In the genomic region with DNA sequence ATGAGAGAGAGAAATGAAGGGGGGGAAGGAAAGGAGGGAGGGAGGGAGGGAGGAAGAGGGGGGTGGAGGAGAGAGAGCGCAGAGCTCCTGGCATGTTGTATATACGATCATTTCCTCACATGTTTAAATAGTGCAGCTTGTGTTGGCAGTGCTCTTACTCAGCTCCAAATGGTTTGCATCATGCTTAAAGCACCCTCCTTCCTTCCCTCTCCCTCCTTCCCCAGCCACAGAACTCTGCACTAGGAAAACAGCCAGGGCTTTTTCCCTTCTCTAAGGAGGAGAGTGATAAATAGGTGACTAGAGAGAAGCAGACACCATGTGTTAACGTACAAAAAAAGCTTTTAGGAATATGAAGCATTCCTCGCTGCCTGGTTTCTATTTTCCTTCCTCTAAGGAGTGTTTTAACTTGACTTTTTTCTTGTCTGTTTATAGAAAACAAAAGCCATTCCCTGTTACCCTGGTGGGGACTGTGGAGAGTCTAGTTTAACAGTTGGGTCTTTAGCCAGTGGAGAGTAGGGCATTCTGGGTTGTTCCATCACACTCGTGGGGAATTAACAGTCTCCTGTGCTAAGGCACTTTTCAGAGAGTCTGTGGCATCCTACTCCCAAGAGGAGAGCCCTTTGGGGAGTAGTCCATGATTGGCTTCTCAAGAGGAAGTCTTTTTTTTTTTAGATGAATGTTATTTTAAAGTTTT, we compare ENCODE assay signal across 8 mouse cellular contexts.
DNase-seq lines count a peak whose midpoint lies in the region; ATAC-seq and TF ChIP-seq lines count a peak whose summit lies in the region.

No protein-coding gene starts in this region.

- no peak for DNase-seq in spleen, adult 2 months (ENCODE audit: low read depth in 1 of 2, low spot score in 2 of 2)
- DNase-seq in spleen, postnatal 10 days (ENCODE audit: low spot score in 2 of 2): no peak
- peak; percentile 63 for DNase-seq in telencephalon, adult 2 months (ENCODE audit: low read depth, low spot score)
- no peak for DNase-seq in testis, postnatal 10 days (ENCODE audit: low spot score)
- DNase-seq in B cell, adult 2 months: no peak

- no peak for TF ChIP-seq POLR2A in spleen, adult 2 months (IDR thresholded peaks at IDR 0.05; ENCODE audit: low read depth, low read length)

- H3K4me1 ChIP-seq in forebrain, embryonic 15.5 days: peaks cover 17% of the 10 kb centered on the region
- H3K4me1 ChIP-seq in forebrain, embryonic 12.5 days: no peaks in the 10 kb centered on the region
- no peaks in the 10 kb centered on the region for H3K4me1 ChIP-seq in spleen, adult 2 months (ENCODE audit: control insufficient read depth, insufficient read depth, insufficient read length)
- H3K4me1 ChIP-seq in limb, embryonic 13.5 days: peaks cover 56% of the 10 kb centered on the region

- H3K27ac ChIP-seq in forebrain, embryonic 15.5 days (replicated peaks): peak overlapping the region; percentile 63
- H3K27ac ChIP-seq in forebrain, embryonic 12.5 days: no peak overlapping the region
- peak overlapping the region; percentile 14 for H3K27ac ChIP-seq in spleen, adult 2 months (ENCODE audit: insufficient read depth, low read length)
- peak overlapping the region; percentile 91; the same call in 1 of the 2 replicates for H3K27ac ChIP-seq in limb, embryonic 13.5 days

- no peak overlapping the region for H3K9ac ChIP-seq in forebrain, embryonic 15.5 days (replicated peaks)
- no peak overlapping the region for H3K9ac ChIP-seq in forebrain, embryonic 12.5 days
- H3K9ac ChIP-seq in limb, embryonic 13.5 days: no peak overlapping the region

- TF ChIP-seq CTCF in spleen, adult 2 months (IDR thresholded peaks at IDR 0.05; ENCODE audit: extremely low read depth, insufficient read depth, insufficient read length, insufficient replicate concordance): no peak

- 0 out of 2 replicates have a peak, but pooled peaks cover 13% of the 10 kb centered on the region for H3K36me3 ChIP-seq in forebrain, embryonic 15.5 days
- peaks cover 17% of the 10 kb centered on the region for H3K36me3 ChIP-seq in forebrain, embryonic 12.5 days (replicated peaks)
- H3K36me3 ChIP-seq in spleen, adult 2 months (ENCODE audit: control insufficient read depth, insufficient read depth, low read length): peaks cover 13% of the 10 kb centered on the region
- H3K36me3 ChIP-seq in limb, embryonic 13.5 days: peaks cover 15% of the 10 kb centered on the region

- no peaks in the 10 kb centered on the region for H3K27me3 ChIP-seq in forebrain, embryonic 15.5 days
- H3K27me3 ChIP-seq in forebrain, embryonic 12.5 days: no peaks in the 10 kb centered on the region
- H3K27me3 ChIP-seq in spleen, adult 2 months (ENCODE audit: control insufficient read depth, insufficient read depth, low read length): no peaks in the 10 kb centered on the region
- H3K27me3 ChIP-seq in limb, embryonic 13.5 days: no peaks in the 10 kb centered on the region

- H3K4me2 ChIP-seq in forebrain, embryonic 15.5 days (replicated peaks): no peak overlapping the region
- H3K4me2 ChIP-seq in forebrain, embryonic 12.5 days: no peak overlapping the region
- peak overlapping the region; percentile 25; the same call in 1 of the 2 replicates for H3K4me2 ChIP-seq in limb, embryonic 13.5 days (replicated peaks)

- 78% methylated on average over 5 of the region's 5 CpGs for WGBS in forebrain, embryonic 15.5 days
- 81% methylated on average over 5 of the region's 5 CpGs for WGBS in forebrain, embryonic 12.5 days
- 74% methylated on average over 5 of the region's 5 CpGs for WGBS in spleen, adult 2 months
- WGBS in limb, embryonic 13.5 days: 22% methylated on average over 5 of the region's 5 CpGs

- no peak for ATAC-seq in forebrain, embryonic 15.5 days (replicated peaks)
- no peak for ATAC-seq in forebrain, embryonic 12.5 days (ENCODE audit: low FRiP score)
- ATAC-seq in limb, embryonic 13.5 days (ENCODE audit: low FRiP score, low read depth): peak; percentile 85

- H3K9me3 ChIP-seq in forebrain, embryonic 15.5 days: no peaks in the 10 kb centered on the region
- no peaks in the 10 kb centered on the region for H3K9me3 ChIP-seq in forebrain, embryonic 12.5 days
- no peaks in the 10 kb centered on the region for H3K9me3 ChIP-seq in limb, embryonic 13.5 days

- H3K4me3 ChIP-seq in forebrain, embryonic 15.5 days: no peak overlapping the region
- no peak overlapping the region for H3K4me3 ChIP-seq in forebrain, embryonic 12.5 days (replicated peaks)
- no peak overlapping the region for H3K4me3 ChIP-seq in spleen, adult 2 months (ENCODE audit: extremely low read depth, insufficient read depth, insufficient read length)
- no peak overlapping the region for H3K4me3 ChIP-seq in limb, embryonic 13.5 days
